Mouse (Mus musculus) cerebellum, adult 2 months (tissue): Measurements from ENCODE around the gene Nae1. TPM values are rescaled to one million over a fixed set of nuclear protein-coding genes. Genes with fewer than 3 reads are reported as not detected.
A peak's percentile ranks its signal among the peaks of the same experiment; 100 is the strongest.

Experiments used
- DNase-seq, 2 experiments: peaks; one replicate each; pipeline ENCODE4 v3.0.0; 2021
- H3K27ac ChIP-seq: fragments of 200-500 bp; 2 replicates; pipeline ENCODE4 v1.5.1; 2012; ENCODE audit warnings: low read length, control low read depth, inconsistent platforms; ENCODE audit not compliant: insufficient read depth
- H3K27me3 ChIP-seq: fragments of 200-500 bp; 2 replicates; pipeline ENCODE4 v1.6.1; 2012; ENCODE audit warnings: inconsistent platforms, mild to moderate bottlenecking, low read length, moderate library complexity; ENCODE audit not compliant: control insufficient read depth, insufficient read depth
- H3K4me1 ChIP-seq: fragments of 200-500 bp; 2 replicates; pipeline ENCODE4 v1.6.1; 2011; ENCODE audit warnings: low read length; ENCODE audit not compliant: control insufficient read depth, insufficient read depth
- H3K4me3 ChIP-seq: fragments of 200-500 bp; replicated peaks from 2 replicates; pipeline ENCODE3; 2011; ENCODE audit warnings: mild to moderate bottlenecking, low read depth, low read length, control low read depth; ENCODE audit not compliant: insufficient read depth
- CTCF ChIP-seq: fragments of 200-500 bp; IDR thresholded peaks from 2 replicates; pipeline ENCODE4 v1.5.1; 2011; ENCODE audit warnings: low read depth, mild to moderate bottlenecking, control low read depth, low read length, moderate library complexity, borderline replicate concordance; ENCODE audit not compliant: insufficient read depth
- POLR2A ChIP-seq: fragments of 200-500 bp; IDR thresholded peaks from 2 replicates; pipeline ENCODE4 v1.6.1; 2011; ENCODE audit warnings: low read length, control low read depth, borderline replicate concordance; ENCODE audit not compliant: insufficient read depth
- WGBS: fragments of 180-500 bp; shearing (Covaris S2); methylation state at CpG from one replicate; pipeline ENCODE4 v1.1.7; 2018; 5-methylcytosine and 5-hydroxymethylcytosine counted together
- polyA plus RNA-seq: library from polyadenylated mRNA; depleted of rRNA; stranded (reverse); fragments of >200 nt; gene quantifications from 2 replicates; pipeline ENCODE4 v1.2.3, GENCODE M21; 2012

Gene Nae1
- polyA plus RNA-seq, 1 experiment: 96.1 TPM

- Histone ChIP-seq H3K4me1 (peaks cover 19% of the 10 kb centered on the region), H3K27me3 (no peaks in the 10 kb centered on the region), H3K4me3 (no peak overlapping the region), H3K27ac (no peak overlapping the region)
- DNase-seq: peak; percentile 38 to 50
- WGBS: 41% methylated on average over 2 of the region's 2 CpGs
- no peak for TF ChIP-seq POLR2A
- TF ChIP-seq CTCF: no peak
Measured at GRCm38 (mm10) chr8:104539566-104539965, 5.1 kb upstream of the Nae1 start.

GRCm38 (mm10) chr8:104538896-104539295 lies 4.5 kb upstream of the Nae1 start:
- H3K27ac ChIP-seq: no peak overlapping the region

GRCm38 (mm10) chr8:104536028-104536427 lies 1.6 kb upstream of the Nae1 start:
- H3K4me3 ChIP-seq: no peak overlapping the region
- TF ChIP-seq CTCF (no peak), POLR2A (no peak)
- no peaks in the 10 kb centered on the region for H3K27me3 ChIP-seq
- no peak for DNase-seq
- H3K27ac ChIP-seq: no peak overlapping the region
- 92% methylated on average over 4 of the region's 4 CpGs for WGBS
- peaks cover 10% of the 10 kb centered on the region; the same call in 1 of the 2 replicates for H3K4me1 ChIP-seq

More at GRCm38 (mm10) chr8:104538896-104539295, 4.5 kb upstream of the Nae1 start:
- no peak for TF ChIP-seq CTCF
- no peak for TF ChIP-seq POLR2A
- Histone ChIP-seq H3K27me3 (no peaks in the 10 kb centered on the region), H3K4me3 (no peak overlapping the region), H3K4me1 (peaks cover 19% of the 10 kb centered on the region)
- no peak for DNase-seq
- 94% methylated on average over 4 of the region's 4 CpGs for WGBS

GRCm38 (mm10) chr8:104535378-104535777 lies 941 bp upstream of the Nae1 start:
- Histone ChIP-seq H3K27ac (peak overlapping the region; percentile 57), H3K4me1 (peaks cover 9% of the 10 kb centered on the region; the same call in 1 of the 2 replicates), H3K27me3 (no peaks in the 10 kb centered on the region), H3K4me3 (peak overlapping the region; percentile 86)
- no peak for TF ChIP-seq POLR2A
- TF ChIP-seq CTCF: no peak
- 42% methylated on average over 7 of the region's 7 CpGs for WGBS
- DNase-seq: peak in 1 of 2 experiments; percentile 22

- peak in 1 of 2 experiments; percentile 61 for DNase-seq
- Histone ChIP-seq H3K27me3 (no peaks in the 10 kb centered on the region), H3K4me3 (peak overlapping the region; percentile 86), H3K27ac (peak overlapping the region; percentile 57), H3K4me1 (peaks cover 12% of the 10 kb centered on the region; the same call in 1 of the 2 replicates)
- TF ChIP-seq POLR2A (no peak), CTCF (no peak)
- 2% methylated on average over 9 of the region's 9 CpGs for WGBS
Measured at GRCm38 (mm10) chr8:104534779-104535141, 323 bp upstream of the Nae1 start.

- Histone ChIP-seq H3K27ac (0 out of 2 replicates have a peak overlapping the region, but pooled peaks have one; percentile 92), H3K4me3 (peak overlapping the region; percentile 86), H3K27me3 (no peaks in the 10 kb centered on the region), H3K4me1 (peaks cover 10% of the 10 kb centered on the region; the same call in 1 of the 2 replicates)
- no peak for TF ChIP-seq POLR2A
- no peak for TF ChIP-seq CTCF
- whole genome bisulfite sequencing: 8% methylated on average over 7 of the region's 7 CpGs
- DNase-seq: no peak
Measured at GRCm38 (mm10) chr8:104533551-104533950, 886 bp downstream of the Nae1 start.

GRCm38 (mm10) chr8:104529671-104530070 lies 4.8 kb downstream of the Nae1 start:
- H3K4me1 ChIP-seq: peaks cover 8% of the 10 kb centered on the region; the same call in 1 of the 2 replicates
- peak overlapping the region; percentile 68 for H3K27ac ChIP-seq
- 9% methylated on average over 6 of the region's 6 CpGs for WGBS

GRCm38 (mm10) chr8:104517872-104518271 lies 16.6 kb downstream of the Nae1 start:
- no peak for DNase-seq
- no peak overlapping the region for H3K4me3 ChIP-seq
- H3K27ac ChIP-seq: no peak overlapping the region
- 31% methylated on average over 5 of the region's 5 CpGs for WGBS
- H3K4me1 ChIP-seq: peaks cover 3% of the 10 kb centered on the region; the same call in 1 of the 2 replicates
- H3K27me3 ChIP-seq: no peaks in the 10 kb centered on the region
- TF ChIP-seq POLR2A (no peak), CTCF (no peak)

More at GRCm38 (mm10) chr8:104529671-104530070, 4.8 kb downstream of the Nae1 start:
- no peak overlapping the region for H3K4me3 ChIP-seq
- peak; percentile 83 to 91 for DNase-seq
- H3K27me3 ChIP-seq: no peaks in the 10 kb centered on the region
- TF ChIP-seq CTCF (no peak), POLR2A (no peak)
